Mouse (Mus musculus): ENCODE measurements around the gene Naa60. TPM values are rescaled to one million over a fixed set of nuclear protein-coding genes. Genes with fewer than 3 reads are reported as not detected.

The Naa60 gene
- polyA plus RNA-seq, 1 experiment from 2014 or later: 56.0 TPM

- Histone ChIP-seq H3K9ac (no peak overlapping the region), H3K4me3 (no peak overlapping the region), H3K27ac (no peak overlapping the region), H3K4me2 (no peak overlapping the region), H3K27me3 (no peaks in the 10 kb centered on the region), H3K36me3 (peaks cover 83% of the 10 kb centered on the region), H3K9me3 (no peaks in the 10 kb centered on the region), H3K4me1 (no peaks in the 10 kb centered on the region)
- no peak for ATAC-seq (ENCODE audit: insufficient number of reproducible peaks, low FRiP score, low TSS enrichment, low read depth)
- 96% methylated on average over 1 of the region's 1 CpGs for WGBS
Measured at GRCm38 (mm10) chr16:3934091-3934490, 61.9 kb downstream of the Naa60 start.

- H3K27ac ChIP-seq: no peak overlapping the region
- no peak overlapping the region for H3K9ac ChIP-seq
- ATAC-seq (ENCODE audit: insufficient number of reproducible peaks, low FRiP score, low TSS enrichment, low read depth): no peak
- H3K9me3 ChIP-seq: no peaks in the 10 kb centered on the region
- peaks cover 81% of the 10 kb centered on the region for H3K36me3 ChIP-seq
- no peaks in the 10 kb centered on the region for H3K27me3 ChIP-seq
- no peaks in the 10 kb centered on the region for H3K4me1 ChIP-seq
- WGBS: 84% methylated on average over 4 of the region's 4 CpGs
- no peak overlapping the region for H3K4me3 ChIP-seq
- H3K4me2 ChIP-seq: no peak overlapping the region
Measured at GRCm38 (mm10) chr16:3934701-3935100, 62.5 kb downstream of the Naa60 start.

- H3K27ac ChIP-seq: no peak overlapping the region
- H3K9me3 ChIP-seq: no peaks in the 10 kb centered on the region
- H3K4me3 ChIP-seq: no peak overlapping the region
- ATAC-seq (ENCODE audit: insufficient number of reproducible peaks, low FRiP score, low TSS enrichment, low read depth): no peak
- H3K27me3 ChIP-seq: no peaks in the 10 kb centered on the region
- H3K4me1 ChIP-seq: no peaks in the 10 kb centered on the region
- H3K36me3 ChIP-seq: no peaks in the 10 kb centered on the region
- WGBS: 88% methylated on average over 1 of the region's 1 CpGs
- no peak overlapping the region for H3K4me2 ChIP-seq
- H3K9ac ChIP-seq: no peak overlapping the region
Measured at GRCm38 (mm10) chr16:3951141-3951540, 79.0 kb downstream of the Naa60 start.

Small RNA genes lying within 50 kb of the gene (microRNA-seq; reads per million reads assigned to microRNA genes)
- gene Gm23493: not detected

Other genes starting within 250 kb of the Naa60 start
- gene Mefv, start 154.3 kb upstream of the Naa60 start, polyA plus RNA-seq (2015; fragmentation: Nextera tagmentation; extraction: Ambion mirVana): 0.08 and 0.16 TPM in 2 replicates
- gene Zfp263, start 128.3 kb upstream of the Naa60 start, polyA plus RNA-seq (2015; fragmentation: Nextera tagmentation; extraction: Ambion mirVana): 45.3 and 46.4 TPM in 2 replicates
- gene Olfr15, start 41.5 kb upstream of the Naa60 start, polyA plus RNA-seq (2015; fragmentation: Nextera tagmentation; extraction: Ambion mirVana): not detected in 2 replicates
- gene Zfp174, start 25.1 kb upstream of the Naa60 start, polyA plus RNA-seq (2015; fragmentation: Nextera tagmentation; extraction: Ambion mirVana): 1.9 TPM in 2 replicates
- gene Zfp597, start 12.2 kb downstream of the Naa60 start, polyA plus RNA-seq (2015; fragmentation: Nextera tagmentation; extraction: Ambion mirVana): 6.2 and 6.8 TPM in 2 replicates
- gene Gm20695, start 12.3 kb downstream of the Naa60 start, polyA plus RNA-seq (2015; fragmentation: Nextera tagmentation; extraction: Ambion mirVana): 2.7 and 3.4 TPM in 2 replicates
- 6.1 and 7.7 TPM in 2 replicates for gene 1700037C18Rik, start 36.3 kb downstream of the Naa60 start, polyA plus RNA-seq (2015; fragmentation: Nextera tagmentation; extraction: Ambion mirVana)
- 26.7 and 33.4 TPM in 2 replicates for gene Cluap1, start 36.4 kb downstream of the Naa60 start, polyA plus RNA-seq (2015; fragmentation: Nextera tagmentation; extraction: Ambion mirVana)
- 1.00 and 1.2 TPM in 2 replicates for gene Nlrc3, start 104.3 kb downstream of the Naa60 start, polyA plus RNA-seq (2015; fragmentation: Nextera tagmentation; extraction: Ambion mirVana)
- 16.6 TPM in 2 replicates for gene Slx4, start 131.4 kb downstream of the Naa60 start, polyA plus RNA-seq (2015; fragmentation: Nextera tagmentation; extraction: Ambion mirVana)
- 3.1 and 4.2 TPM in 2 replicates for gene Dnase1, start 164.6 kb downstream of the Naa60 start, polyA plus RNA-seq (2015; fragmentation: Nextera tagmentation; extraction: Ambion mirVana)
- gene Trap1, start 205.5 kb downstream of the Naa60 start, polyA plus RNA-seq (2015; fragmentation: Nextera tagmentation; extraction: Ambion mirVana): 75.7 and 86.1 TPM in 2 replicates